Mouse (Mus musculus): Measurements from ENCODE around the gene Eloa.

DNA sequence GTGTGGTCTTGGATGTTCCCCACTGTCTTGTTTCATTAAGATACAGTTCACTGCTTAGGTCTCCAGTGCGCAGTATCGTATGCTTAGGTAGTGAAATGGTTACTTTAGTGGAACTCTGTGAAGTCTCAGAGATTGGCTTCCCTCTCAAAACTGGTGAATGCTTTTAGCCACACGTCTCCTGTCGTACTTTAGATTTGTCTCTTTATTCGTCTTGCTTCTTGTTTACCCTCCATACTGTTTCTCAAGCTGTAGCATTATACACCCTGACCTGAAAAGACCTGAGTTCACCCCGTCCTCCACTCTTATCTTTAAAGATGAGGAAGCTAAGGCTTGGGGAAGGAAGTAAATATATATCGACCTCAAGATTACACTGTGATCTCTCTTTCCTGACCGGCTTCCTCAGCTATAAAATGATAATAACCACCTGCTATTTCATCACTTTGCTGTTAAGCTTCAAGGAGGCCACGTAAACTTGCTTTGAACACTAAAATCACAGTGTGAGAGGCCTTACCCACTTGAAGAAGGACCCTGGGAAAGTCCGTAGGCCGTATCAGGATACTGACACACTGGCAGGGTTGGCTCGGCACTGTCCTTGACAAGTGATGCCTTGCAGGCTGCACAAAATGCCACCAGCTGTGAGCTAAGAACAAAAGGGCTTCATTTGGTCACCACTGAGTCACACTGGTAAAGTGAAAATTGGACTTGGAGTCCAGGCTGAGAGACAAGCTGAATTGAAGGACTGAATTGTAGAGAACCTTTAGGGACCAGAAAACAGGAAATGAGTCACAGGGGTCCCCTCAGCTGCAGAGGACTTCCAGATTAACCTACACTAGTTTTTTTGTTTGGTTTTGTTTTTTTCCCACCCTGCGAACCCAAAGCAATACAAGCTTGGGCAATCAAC lies 48.4 kb downstream of the Eloa start:
- no peak for TF ChIP-seq CTCF (IDR thresholded peaks at IDR 0.05; ENCODE audit: low read depth, low read length)
- no peak for TF ChIP-seq GATA1 (IDR thresholded peaks at IDR 0.05; ENCODE audit: borderline replicate concordance, low read length)

Measured in G1E (cell line).